In genomic region chr19:3656144-3656543, GRCm38 (mm10) we compare ENCODE assay signal across 21 mouse cellular contexts. TPM values are rescaled to one million over a fixed set of nuclear protein-coding genes. Genes with fewer than 3 reads are reported as not detected.
A peak's percentile ranks its signal among the peaks of the same experiment; 100 is the strongest.
DNase-seq lines count a peak whose midpoint lies in the region; ATAC-seq and TF ChIP-seq lines count a peak whose summit lies in the region.
"Had no signal": no experiment of that assay in that cellular context is flagged by ENCODE, and none has a peak within 500 bp of the region (broad histone marks: within the 10 kb centered on the region; RNA-seq: fewer than 3 reads in every experiment).

No protein-coding gene starts in this region.

- no peaks in the 10 kb centered on the region for H3K4me1 ChIP-seq in intestine, embryonic 16.5 days (ENCODE audit: control insufficient read depth, insufficient read depth, low read length)
- H3K4me1 ChIP-seq in intestine, postnatal 0 days (replicated peaks; ENCODE audit: control insufficient read depth, insufficient read depth, low read length) = no peaks in the 10 kb centered on the region
- H3K4me1 ChIP-seq in lung, adult 2 months (ENCODE audit: control insufficient read depth, insufficient read depth, low read length) = peaks cover 22% of the 10 kb centered on the region
- peaks cover 11% of the 10 kb centered on the region; the same call in 1 of the 2 replicates for H3K4me1 ChIP-seq in embryonic facial prominence, embryonic 12.5 days
- H3K4me1 ChIP-seq: neural tube, embryonic 12.5 days had no signal

- no peak overlapping the region for H3K4me3 ChIP-seq in intestine, embryonic 16.5 days (ENCODE audit: low read length)
- no peak overlapping the region for H3K4me3 ChIP-seq in intestine, postnatal 0 days (ENCODE audit: low read depth, low read length)
- H3K4me3 ChIP-seq in lung, adult 2 months (replicated peaks; ENCODE audit: extremely low read depth, low read depth, low read length) = no peak overlapping the region
- H3K4me3 ChIP-seq in embryonic facial prominence, embryonic 12.5 days = no peak overlapping the region
- H3K4me3 ChIP-seq: gastrocnemius, adult 2 months; liver, embryonic 13.5 days; neural tube, embryonic 12.5 days; stomach, embryonic 15.5 days had no signal

- H3K27ac ChIP-seq in intestine, embryonic 16.5 days (ENCODE audit: low read length) = no peak overlapping the region
- no peak overlapping the region for H3K27ac ChIP-seq in intestine, postnatal 0 days (ENCODE audit: low read depth, low read length)
- H3K27ac ChIP-seq in embryonic facial prominence, embryonic 12.5 days = peak overlapping the region; percentile 18; the same call in 1 of the 2 replicates
- H3K27ac ChIP-seq: gastrocnemius, adult 2 months; liver, embryonic 13.5 days; neural tube, embryonic 12.5 days; stomach, embryonic 15.5 days had no signal

- no peaks in the 10 kb centered on the region for H3K27me3 ChIP-seq in intestine, embryonic 16.5 days (replicated peaks; ENCODE audit: control insufficient read depth, insufficient read depth, low read length)
- H3K27me3 ChIP-seq in intestine, postnatal 0 days (replicated peaks; ENCODE audit: control insufficient read depth, insufficient read depth, low read length) = no peaks in the 10 kb centered on the region
- H3K27me3 ChIP-seq in embryonic facial prominence, embryonic 12.5 days = no peaks in the 10 kb centered on the region
- H3K27me3 ChIP-seq: CH12.LX; liver, embryonic 13.5 days; neural tube, embryonic 12.5 days; stomach, embryonic 15.5 days had no signal

- H3K9ac ChIP-seq in intestine, embryonic 16.5 days (ENCODE audit: low read depth, low read length) = no peak overlapping the region
- no peak overlapping the region for H3K9ac ChIP-seq in intestine, postnatal 0 days (ENCODE audit: low read depth, low read length)
- no peak overlapping the region for H3K9ac ChIP-seq in embryonic facial prominence, embryonic 12.5 days
- H3K9ac ChIP-seq: liver, embryonic 13.5 days; neural tube, embryonic 12.5 days; stomach, embryonic 15.5 days had no signal

- TF ChIP-seq CTCF in intestine, postnatal 0 days (IDR thresholded peaks at IDR 0.05; ENCODE audit: low read depth) = no peak
- TF ChIP-seq CTCF in lung, adult 2 months (IDR thresholded peaks at IDR 0.05; ENCODE audit: insufficient read depth, low read length) = no peak

- DNase-seq in lung, postnatal 10 days = peak; percentile 32
- DNase-seq in lung, adult 2 months = no peak
- DNase-seq in layer of hippocampus, adult 9-10 months (ENCODE audit: low spot score) = no peak
- DNase-seq: adrenal gland, adult 2 months; cerebellum, adult 11-12 months; cerebellum, postnatal 36 days; gastrocnemius, adult 2 months; heart, adult 18-20 months; heart, postnatal 4 days; kidney, adult 8-10 months; kidney, postnatal 4 days; liver, embryonic 13.5 days; thymus, postnatal 25 days had no signal

- WGBS in intestine, embryonic 16.5 days = 55% methylated on average over 1 of the region's 1 CpGs
- 50% methylated on average over 1 of the region's 1 CpGs for WGBS in intestine, postnatal 0 days
- WGBS in lung, adult 2 months = 4% methylated on average over 1 of the region's 1 CpGs
- 61% methylated on average over 1 of the region's 1 CpGs for WGBS in embryonic facial prominence, embryonic 12.5 days

- no peak for TF ChIP-seq POLR2A in lung, adult 2 months (IDR thresholded peaks at IDR 0.05; ENCODE audit: borderline replicate concordance, extremely low read depth, low read depth, low read length)

- ATAC-seq in intestine, embryonic 16.5 days = 0 out of 2 replicates have a peak, but pooled peaks have one; percentile 27
- ATAC-seq in intestine, postnatal 0 days = no peak
- ATAC-seq in embryonic facial prominence, embryonic 12.5 days (ENCODE audit: insufficient number of reproducible peaks, insufficient read depth, low FRiP score, low TSS enrichment) = no peak
- peak; percentile 76 for ATAC-seq in megakaryocyte-erythroid progenitor cell, adult 5-6 weeks (replicated peaks; ENCODE audit: low FRiP score, low TSS enrichment, poor library complexity, severe bottlenecking)
- ATAC-seq: hindbrain, embryonic 16.5 days had no signal

- peaks cover 28% of the 10 kb centered on the region for H3K36me3 ChIP-seq in intestine, embryonic 16.5 days (ENCODE audit: control insufficient read depth, insufficient read depth, low read length)
- H3K36me3 ChIP-seq in intestine, postnatal 0 days (ENCODE audit: control insufficient read depth, insufficient read depth) = peaks cover 47% of the 10 kb centered on the region
- H3K36me3 ChIP-seq in embryonic facial prominence, embryonic 12.5 days = peaks cover 63% of the 10 kb centered on the region

- H3K4me2 ChIP-seq in intestine, embryonic 16.5 days (ENCODE audit: low read depth, low read length) = no peak overlapping the region
- no peak overlapping the region for H3K4me2 ChIP-seq in intestine, postnatal 0 days (replicated peaks; ENCODE audit: low read depth)
- no peak overlapping the region for H3K4me2 ChIP-seq in embryonic facial prominence, embryonic 12.5 days (replicated peaks)
- H3K4me2 ChIP-seq: liver, embryonic 13.5 days; neural tube, embryonic 12.5 days; stomach, embryonic 15.5 days had no signal

- 0 out of 2 replicates have a peak, but pooled peaks cover 6% of the 10 kb centered on the region for H3K9me3 ChIP-seq in intestine, embryonic 16.5 days (ENCODE audit: control insufficient read depth, low read length)
- no peaks in the 10 kb centered on the region for H3K9me3 ChIP-seq in intestine, postnatal 0 days (ENCODE audit: control insufficient read depth)
- H3K9me3 ChIP-seq in embryonic facial prominence, embryonic 12.5 days = peaks cover 9% of the 10 kb centered on the region
- H3K9me3 ChIP-seq: liver, embryonic 13.5 days; neural tube, embryonic 12.5 days; stomach, embryonic 15.5 days had no signal

RNA-seq across cellular contexts. Expression of gene Lrp5, which starts 30.2 kb away (rescaled TPM):
- polyA plus RNA-seq in intestine, embryonic 16.5 days (2015; fragmentation: Nextera tagmentation; extraction: Ambion mirVana) = 4.2 and 4.4 TPM in 2 replicates
- polyA plus RNA-seq in intestine, postnatal 0 days (2015; fragmentation: Nextera tagmentation; extraction: Ambion mirVana) = 2.8 and 3.2 TPM in 2 replicates
- 85.8 and 87.8 TPM in 2 replicates for polyA plus RNA-seq in lung, adult 2 months (2012; rRNA removed)
- polyA plus RNA-seq in embryonic facial prominence, embryonic 12.5 days (2016; fragmentation: Nextera tagmentation; extraction: Ambion mirVana) = 7.1 and 7.9 TPM in 2 replicates
- total RNA-seq in megakaryocyte-erythroid progenitor cell, adult 5-6 weeks (2014; fragmentation: Nextera tagmentation) = 7.9 and 10.2 TPM in 2 replicates
- total RNA-seq in megakaryocyte-erythroid progenitor cell, adult 5-6 weeks (2017) = 4.3 and 5.4 TPM in 2 replicates

RNA-seq across cellular contexts. Expression of gene 1810055G02Rik, which starts 51.9 kb away (rescaled TPM):
- polyA plus RNA-seq in intestine, embryonic 16.5 days (2015; fragmentation: Nextera tagmentation; extraction: Ambion mirVana) = 53.8 and 65.6 TPM in 2 replicates
- polyA plus RNA-seq in intestine, postnatal 0 days (2015; fragmentation: Nextera tagmentation; extraction: Ambion mirVana) = 215 and 238 TPM in 2 replicates
- 36.3 and 41.4 TPM in 2 replicates for polyA plus RNA-seq in lung, adult 2 months (2012; rRNA removed)
- polyA plus RNA-seq in embryonic facial prominence, embryonic 12.5 days (2016; fragmentation: Nextera tagmentation; extraction: Ambion mirVana) = 42.0 and 44.7 TPM in 2 replicates
- 24.0 and 24.9 TPM in 2 replicates for total RNA-seq in megakaryocyte-erythroid progenitor cell, adult 5-6 weeks (2014; fragmentation: Nextera tagmentation)
- 3.2 and 9.0 TPM in 2 replicates for total RNA-seq in megakaryocyte-erythroid progenitor cell, adult 5-6 weeks (2017)

Comparison
In these comparisons a context has a peak if more than half of its experiments do, and no peak if none do; other contexts are left out.
1. ATAC-seq: peak in intestine, embryonic 16.5 days (single experiment) and megakaryocyte-erythroid progenitor cell, adult 5-6 weeks (single experiment); none in intestine, postnatal 0 days (single experiment) and embryonic facial prominence, embryonic 12.5 days (single experiment).